Mouse (Mus musculus) lung, embryonic 16.5 days (tissue): ENCODE data around the gene Mlip. TPM values are rescaled to one million over a fixed set of nuclear protein-coding genes. Genes with fewer than 3 reads are reported as not detected.

Experiments
- ATAC-seq: fragments of 200-750 bp; cut with Nextera tagmentation; 2 replicates; pipeline ENCODE4 v1.8.0; 2017; ENCODE audit warnings: low read depth, mild to moderate bottlenecking, moderate library complexity
- H3K27ac ChIP-seq: fragments of 300-500 bp; sonication (generic); 2 replicates; pipeline ENCODE4 v1.5.1; 2014; ENCODE audit warnings: mild to moderate bottlenecking, control low read depth, low read length
- H3K27me3 ChIP-seq: fragments of 300-500 bp; sonication (generic); 2 replicates; pipeline ENCODE4 v1.6.1; 2014; ENCODE audit warnings: low read depth, low read length, mixed read lengths; ENCODE audit not compliant: control insufficient read depth, insufficient read depth
- H3K36me3 ChIP-seq: fragments of 300-500 bp; sonication (generic); 2 replicates; pipeline ENCODE4 v1.6.1; 2014; ENCODE audit warnings: low read length; ENCODE audit not compliant: control insufficient read depth, insufficient read depth
- H3K4me1 ChIP-seq: fragments of 300-500 bp; sonication (generic); replicated peaks from 2 replicates; pipeline ENCODE4 v1.6.1; 2014; ENCODE audit warnings: low read length, mixed read lengths; ENCODE audit not compliant: control insufficient read depth, insufficient read depth
- H3K4me2 ChIP-seq: fragments of 300-500 bp; sonication (generic); 2 replicates; pipeline ENCODE4 v1.6.1; 2014; ENCODE audit warnings: low read depth, low read length, control low read depth
- H3K4me3 ChIP-seq: fragments of 300-500 bp; sonication (generic); 2 replicates; pipeline ENCODE4 v1.5.1; 2014; ENCODE audit warnings: mild to moderate bottlenecking, low read length, control low read depth
- H3K9ac ChIP-seq: fragments of 300-500 bp; sonication (generic); 2 replicates; pipeline ENCODE4 v1.6.1; 2014; ENCODE audit warnings: low read length, control low read depth
- H3K9me3 ChIP-seq: fragments of 300-500 bp; sonication (generic); 2 replicates; pipeline ENCODE4 v1.6.1; 2016; ENCODE audit warnings: low read length; ENCODE audit not compliant: control insufficient read depth
- WGBS: fragments of 180-500 bp; shearing (Covaris S2); extraction: QIAGEN DNeasy Blood & Tissue Kit; methylation state at CpG from one replicate; pipeline ENCODE4 v1.1.7; 2014; 5-methylcytosine and 5-hydroxymethylcytosine counted together
- polyA plus RNA-seq: library from polyadenylated mRNA; unstranded; fragments of >200 nt; fragmentation: Nextera tagmentation; extraction: Ambion mirVana; gene quantifications from 2 replicates; pipeline ENCODE4 v1.2.1, GENCODE M21; 2015

Gene Mlip
- polyA plus RNA-seq, 1 experiment from 2014 or later = 5.6 TPM

- Histone ChIP-seq H3K9ac (no peak overlapping the region), H3K27me3 (no peaks in the 10 kb centered on the region), H3K4me1 (peaks cover 4% of the 10 kb centered on the region; the same call in 1 of the 2 replicates), H3K36me3 (no peaks in the 10 kb centered on the region), H3K27ac (no peak overlapping the region), H3K4me3 (no peak overlapping the region), H3K9me3 (no peaks in the 10 kb centered on the region), H3K4me2 (no peak overlapping the region)
- ATAC-seq = no peak
- 86% methylated on average over 4 of the region's 4 CpGs for WGBS
Observed at GRCm38 (mm10) chr9:77272727-77273126, 80.0 kb downstream of the Mlip start.

GRCm38 (mm10) chr9:77265268-77266017 lies 87.3 kb downstream of the Mlip start:
- H3K27ac ChIP-seq = no peak overlapping the region
- no peak overlapping the region for H3K4me3 ChIP-seq
- H3K9me3 ChIP-seq = no peaks in the 10 kb centered on the region
- H3K4me2 ChIP-seq = no peak overlapping the region
- H3K36me3 ChIP-seq = no peaks in the 10 kb centered on the region
- ATAC-seq = no peak
- no peaks in the 10 kb centered on the region for H3K27me3 ChIP-seq
- H3K9ac ChIP-seq = no peak overlapping the region
- no peaks in the 10 kb centered on the region for H3K4me1 ChIP-seq
- 55% methylated on average over 4 of the region's 4 CpGs for WGBS

- ATAC-seq = no peak
- no peaks in the 10 kb centered on the region for H3K9me3 ChIP-seq
- H3K27ac ChIP-seq = no peak overlapping the region
- H3K36me3 ChIP-seq = no peaks in the 10 kb centered on the region
- no peak overlapping the region for H3K4me3 ChIP-seq
- WGBS = 21% methylated on average over 4 of the region's 4 CpGs
- H3K4me1 ChIP-seq = no peaks in the 10 kb centered on the region
- H3K9ac ChIP-seq = no peak overlapping the region
- H3K4me2 ChIP-seq = no peak overlapping the region
- H3K27me3 ChIP-seq = no peaks in the 10 kb centered on the region
Observed at GRCm38 (mm10) chr9:77259052-77259451, 93.7 kb downstream of the Mlip start.

GRCm38 (mm10) chr9:77258265-77258664 lies 94.5 kb downstream of the Mlip start:
- WGBS = 41% methylated on average over 6 of the region's 6 CpGs
- no peak overlapping the region for H3K27ac ChIP-seq

DNA sequence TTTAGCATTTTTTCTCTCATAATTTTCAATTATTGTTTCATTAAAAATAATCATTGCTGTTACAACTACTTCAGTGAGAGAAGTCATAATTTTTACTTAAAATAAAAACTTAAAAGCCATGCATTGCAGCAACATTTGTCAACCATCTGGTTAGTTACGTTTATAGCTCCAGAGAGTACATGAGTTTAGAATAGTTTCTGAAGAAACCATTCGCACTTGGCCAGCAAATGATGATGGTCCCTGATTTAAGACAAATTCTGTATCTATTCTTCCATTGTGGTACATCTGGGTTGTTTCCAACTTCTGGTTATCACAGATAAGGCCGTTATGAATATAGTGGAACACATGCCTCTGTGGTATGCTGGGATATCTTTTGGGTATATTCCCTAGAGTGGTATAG lies 98.3 kb downstream of the Mlip start:
- no peaks in the 10 kb centered on the region for H3K9me3 ChIP-seq
- WGBS = 88% methylated on average over 3 of the region's 3 CpGs

More at GRCm38 (mm10) chr9:77258265-77258664, 94.5 kb downstream of the Mlip start:
- no peak overlapping the region for H3K4me3 ChIP-seq
- H3K4me1 ChIP-seq = no peaks in the 10 kb centered on the region
- no peak overlapping the region for H3K9ac ChIP-seq
- no peak for ATAC-seq
- no peaks in the 10 kb centered on the region for H3K9me3 ChIP-seq
- no peaks in the 10 kb centered on the region for H3K27me3 ChIP-seq
- no peak overlapping the region for H3K4me2 ChIP-seq
- H3K36me3 ChIP-seq = no peaks in the 10 kb centered on the region

DNA sequence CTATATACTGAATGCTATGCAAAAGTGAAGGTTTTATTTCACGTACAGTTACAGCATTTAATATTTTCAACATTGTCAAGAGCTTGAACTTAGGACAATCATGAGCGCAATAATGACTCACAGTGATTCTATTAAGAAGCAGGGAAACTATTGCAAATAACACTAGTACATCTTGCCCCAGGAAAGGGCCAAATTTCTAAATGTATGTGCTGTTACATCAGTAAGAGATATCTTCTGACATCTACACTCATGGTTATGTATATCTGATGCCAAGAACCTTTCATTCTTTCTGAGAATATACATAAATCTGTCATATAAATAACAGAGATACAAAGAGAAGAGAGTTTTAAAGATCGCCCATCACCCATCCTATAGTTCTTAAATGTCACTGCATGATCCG lies 100.0 kb downstream of the Mlip start:
- no peaks in the 10 kb centered on the region for H3K27me3 ChIP-seq
- no peaks in the 10 kb centered on the region for H3K9me3 ChIP-seq
- ATAC-seq = no peak
- 78% methylated on average over 4 of the region's 4 CpGs for WGBS
- no peak overlapping the region for H3K27ac ChIP-seq
- no peaks in the 10 kb centered on the region for H3K36me3 ChIP-seq
- H3K4me2 ChIP-seq = no peak overlapping the region
- H3K4me3 ChIP-seq = no peak overlapping the region
- H3K4me1 ChIP-seq = no peaks in the 10 kb centered on the region
- H3K9ac ChIP-seq = no peak overlapping the region

More for the DNA sequence above, 98.3 kb downstream of the Mlip start:
- H3K27me3 ChIP-seq = no peaks in the 10 kb centered on the region
- H3K9ac ChIP-seq = no peak overlapping the region
- no peaks in the 10 kb centered on the region for H3K4me1 ChIP-seq
- H3K36me3 ChIP-seq = no peaks in the 10 kb centered on the region
- H3K4me3 ChIP-seq = no peak overlapping the region
- ATAC-seq = no peak
- H3K27ac ChIP-seq = no peak overlapping the region
- H3K4me2 ChIP-seq = no peak overlapping the region

GRCm38 (mm10) chr9:77252134-77252533 lies 100.6 kb downstream of the Mlip start:
- 58% methylated on average over 7 of the region's 7 CpGs for WGBS
- no peaks in the 10 kb centered on the region for H3K27me3 ChIP-seq
- no peak overlapping the region for H3K9ac ChIP-seq
- H3K36me3 ChIP-seq = no peaks in the 10 kb centered on the region
- no peak overlapping the region for H3K4me2 ChIP-seq
- no peaks in the 10 kb centered on the region for H3K9me3 ChIP-seq
- no peak overlapping the region for H3K4me3 ChIP-seq
- no peaks in the 10 kb centered on the region for H3K4me1 ChIP-seq
- H3K27ac ChIP-seq = no peak overlapping the region
- ATAC-seq = no peak

- Histone ChIP-seq H3K9ac (no peak overlapping the region), H3K9me3 (no peaks in the 10 kb centered on the region), H3K4me2 (no peak overlapping the region), H3K36me3 (no peaks in the 10 kb centered on the region), H3K4me3 (no peak overlapping the region), H3K4me1 (no peaks in the 10 kb centered on the region), H3K27ac (no peak overlapping the region), H3K27me3 (no peaks in the 10 kb centered on the region)
- 72% methylated on average over 14 of the region's 18 CpGs for WGBS
- no peak for ATAC-seq
Observed at GRCm38 (mm10) chr9:77251511-77252112, 101.2 kb downstream of the Mlip start.

- Histone ChIP-seq H3K4me3 (no peak overlapping the region), H3K27ac (no peak overlapping the region), H3K4me1 (no peaks in the 10 kb centered on the region), H3K27me3 (no peaks in the 10 kb centered on the region), H3K36me3 (no peaks in the 10 kb centered on the region), H3K9me3 (no peaks in the 10 kb centered on the region), H3K9ac (no peak overlapping the region), H3K4me2 (no peak overlapping the region)
- WGBS = 49% methylated on average over 1 of the region's 1 CpGs
- no peak for ATAC-seq
Observed at GRCm38 (mm10) chr9:77198250-77198649, 154.5 kb downstream of the Mlip start.
